14 mouse cellular contexts compared by ENCODE assay signal in genomic region chr3:69408064-69408463, GRCm38 (mm10).
DNase-seq lines count a peak whose midpoint lies in the region; ATAC-seq and TF ChIP-seq lines count a peak whose summit lies in the region.
"Had no signal": no experiment of that assay in that cellular context is flagged by ENCODE, and none has a peak within 500 bp of the region (broad histone marks: within the 10 kb centered on the region; RNA-seq: fewer than 3 reads in every experiment).

No protein-coding gene starts in this region.

- H3K27ac ChIP-seq in left cerebral cortex, adult 2 months: no peak overlapping the region
- H3K27ac ChIP-seq: embryonic facial prominence, embryonic 13.5 days; neural tube, embryonic 12.5 days had no signal

- ATAC-seq in megakaryocyte progenitor cell, adult 5-6 weeks (replicated peaks; ENCODE audit: poor library complexity): 0 out of 2 replicates have a peak, but pooled peaks have one; percentile 39

- H3K4me3 ChIP-seq in left cerebral cortex, adult 2 months: no peak overlapping the region
- H3K4me3 ChIP-seq: embryonic facial prominence, embryonic 13.5 days; neural tube, embryonic 12.5 days had no signal

- peak; percentile 10 for TF ChIP-seq CTCF in left cerebral cortex, adult 2 months (IDR thresholded peaks at IDR 0.05)

- no peak for DNase-seq in left cerebral cortex, adult 2 months (ENCODE audit: extremely low spot score in 1 of 2, low spot score in 2 of 2)
- no peak for DNase-seq in left cerebral cortex, adult 8-10 months (ENCODE audit: low spot score in 2 of 2)
- peak; percentile 12 for DNase-seq in A20 (ENCODE audit: low read depth, low spot score)
- DNase-seq in B cell, adult 2 months: peak; percentile 14
- no peak for DNase-seq in cerebellum, postnatal 25 days
- no peak for DNase-seq in frontal cortex, postnatal 10 days (ENCODE audit: low spot score in 2 of 2)
- DNase-seq: adrenal gland, postnatal 14 days; cerebellum, postnatal 36 days; heart, postnatal 4 days; lung, postnatal 36 days; midbrain, embryonic 14.5 days had no signal

- intact Hi-C loops in left cerebral cortex, adult 2 months (cut with DNase I): no loop called here

Comparison
In these comparisons a context has a peak if more than half of its experiments do, and no peak if none do; other contexts are left out.
1. DNase-seq: peak in A20 (single experiment) and B cell, adult 2 months (2 of 2); none in left cerebral cortex, adult 2 months (0 of 2), left cerebral cortex, adult 8-10 months (0 of 2), cerebellum, postnatal 25 days (0 of 2) and frontal cortex, postnatal 10 days (0 of 2).